Mouse (Mus musculus) lung, postnatal 4 days (tissue): ENCODE measurements around the gene Lbhd2.

Source experiments
- DNase-seq, 2 experiments: peaks; one replicate each; pipeline ENCODE4 v3.0.0; 2021

Gene Lbhd2

DNA sequence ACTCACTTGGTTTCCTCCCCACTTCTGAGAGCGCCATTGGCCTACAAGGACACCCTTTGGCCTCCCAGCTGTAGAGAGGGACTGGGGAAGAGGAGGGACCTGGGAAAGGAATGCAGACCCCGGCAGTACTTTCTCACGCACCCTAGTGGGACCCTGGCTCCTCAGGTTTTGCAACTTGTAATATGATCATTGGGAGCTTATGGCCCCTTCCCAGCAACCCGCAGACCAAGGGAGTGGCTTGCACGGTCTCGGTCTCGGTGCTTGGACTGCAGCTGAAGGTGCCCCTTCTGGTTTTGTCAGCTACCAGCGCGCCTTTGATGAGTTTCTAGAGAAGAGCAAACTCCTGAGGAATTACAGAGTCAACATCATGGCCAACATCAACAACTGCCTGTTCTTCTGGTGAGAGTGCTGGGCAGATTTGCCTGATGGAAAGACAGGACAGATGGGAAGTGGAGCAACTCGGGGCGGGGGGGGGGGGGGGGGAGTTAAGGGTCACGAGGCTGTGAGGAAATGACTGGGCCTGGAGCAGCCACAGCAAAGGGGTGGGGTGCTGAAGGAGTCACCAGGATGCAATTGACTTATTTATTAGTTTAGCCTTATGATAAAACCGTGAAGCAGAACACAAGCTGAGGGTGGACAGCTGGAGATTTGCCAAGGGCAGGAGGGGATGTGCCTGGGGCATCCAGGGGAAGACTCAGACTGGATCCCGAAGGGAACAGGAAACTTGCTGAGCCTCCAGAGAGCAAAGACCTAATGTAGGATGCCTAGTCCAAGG, 42.5 kb downstream of the Lbhd2 start:
- DNase-seq = peak; percentile 54 to 60

DNA sequence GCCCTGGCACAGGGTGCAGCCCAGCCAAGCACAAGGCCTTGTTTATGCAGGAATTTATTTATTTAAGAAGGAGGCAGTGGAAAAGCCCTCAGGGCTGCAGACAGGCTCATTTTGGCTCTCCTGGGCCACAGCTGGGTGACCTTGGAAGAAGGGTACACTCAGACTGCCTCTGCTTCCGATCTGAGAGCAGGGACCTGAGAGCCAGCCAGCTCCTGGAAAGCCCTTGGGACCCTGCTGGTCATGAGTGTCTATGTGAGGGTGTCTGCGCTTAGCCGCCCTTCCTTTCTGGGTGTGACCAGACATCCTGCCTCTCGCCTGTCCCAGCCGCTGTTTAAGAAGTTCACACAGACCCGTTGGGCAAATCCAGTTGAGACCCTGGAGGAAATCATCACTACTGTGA, 43.8 kb downstream of the Lbhd2 start:
- peak in 1 of 2 experiments; percentile 75 for DNase-seq

DNA sequence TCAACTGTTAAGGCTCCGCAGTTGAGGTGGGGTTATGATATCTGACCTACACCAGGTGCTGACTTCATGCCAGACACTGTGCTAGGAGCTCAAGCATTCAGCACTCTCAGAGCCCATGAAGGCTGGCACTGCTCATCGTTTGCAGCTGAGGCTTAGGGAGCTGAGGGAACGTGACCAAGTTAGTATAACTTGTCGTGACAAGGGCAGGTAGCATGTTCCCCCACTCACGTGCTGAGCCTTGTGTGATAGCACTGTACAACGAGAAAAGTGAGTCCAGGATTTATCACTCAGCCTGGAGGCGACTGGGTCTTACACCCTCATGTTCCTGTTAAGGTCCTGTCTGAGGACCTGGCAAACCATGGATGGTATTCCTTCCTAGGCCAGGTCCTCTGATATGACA, 45.0 kb downstream of the Lbhd2 start:
- no peak for DNase-seq

DNA sequence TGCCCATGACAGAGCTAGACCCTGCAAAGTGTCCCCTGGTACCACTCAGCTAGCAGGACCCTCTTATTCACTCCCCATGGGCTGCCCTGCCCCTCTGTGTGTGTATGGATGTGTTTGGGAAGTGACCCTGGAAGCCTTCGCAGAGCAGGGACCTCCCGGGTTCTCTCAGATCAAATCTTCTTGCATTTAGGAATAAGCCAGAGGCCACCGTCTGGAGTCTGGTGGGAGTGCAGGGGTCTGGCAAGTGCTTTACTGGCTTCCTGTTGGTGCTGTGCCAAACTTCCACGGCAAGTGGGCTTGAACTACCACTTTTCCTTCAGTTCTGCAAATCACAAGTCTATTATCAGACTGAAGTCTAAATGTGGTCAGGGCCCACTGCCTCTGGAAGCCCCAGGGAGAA, 47.4 kb downstream of the Lbhd2 start:
- peak in 1 of 2 experiments; percentile 60 for DNase-seq

DNA sequence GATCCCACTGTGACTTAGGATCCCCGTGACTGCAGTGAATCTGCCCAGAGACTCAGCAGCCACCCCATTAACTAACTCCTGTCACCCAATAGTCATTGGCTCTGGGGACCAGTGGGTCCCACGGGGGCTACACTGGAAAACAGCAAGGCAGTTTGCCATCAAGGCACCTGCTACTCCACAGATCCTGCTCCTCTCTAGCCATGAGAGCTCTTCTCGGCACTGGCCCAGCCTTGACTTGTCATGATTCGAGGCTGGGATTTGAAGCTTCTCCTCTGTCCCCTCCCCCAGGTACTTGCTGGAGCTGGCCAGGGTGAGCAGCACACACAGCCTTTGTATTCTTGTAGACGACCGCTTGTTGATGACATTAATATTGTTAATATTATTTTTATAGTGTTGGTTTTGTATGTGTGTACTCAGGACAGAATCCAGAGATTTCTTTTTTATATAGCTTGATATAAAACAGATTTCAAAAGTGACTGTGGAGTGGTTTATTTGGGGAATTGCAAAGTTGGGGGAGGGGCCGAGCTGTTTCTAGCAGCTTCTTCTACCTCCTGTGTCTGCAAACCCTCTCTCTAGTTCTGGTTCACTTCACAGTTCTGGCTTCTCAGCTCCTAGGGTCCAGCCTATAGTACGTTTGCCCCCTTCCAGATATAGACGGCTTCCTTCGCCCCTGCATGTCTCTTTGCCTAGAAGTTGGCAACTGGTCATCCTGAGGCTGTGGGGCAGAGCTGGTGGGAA, 48.1 kb downstream of the Lbhd2 start:
- DNase-seq = no peak

DNA sequence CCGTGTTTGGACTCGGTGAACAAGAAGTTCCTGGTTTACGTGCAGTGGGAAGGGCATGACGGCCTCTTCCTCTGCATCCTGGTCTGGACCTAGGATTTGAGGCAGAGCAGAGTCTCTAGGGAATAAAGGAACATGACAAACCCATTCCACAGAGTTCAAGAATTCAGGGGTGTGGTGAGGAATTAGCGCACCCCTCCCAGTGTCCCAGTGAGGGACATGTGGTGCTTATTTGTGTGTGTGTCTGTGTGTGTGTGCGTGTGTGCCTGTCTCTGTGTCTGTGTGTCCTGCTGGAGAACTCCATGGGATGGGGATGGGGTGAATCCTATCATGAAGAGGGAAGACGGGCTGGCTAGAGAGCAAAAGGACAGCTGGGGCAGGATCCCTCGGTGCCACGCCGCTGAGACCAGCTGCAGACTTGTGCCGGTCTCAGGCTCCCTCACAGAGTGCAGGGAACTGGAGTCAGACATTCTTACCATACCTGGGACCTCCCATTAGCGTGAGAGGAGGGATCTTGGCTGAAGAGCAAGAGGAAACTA, 48.8 kb downstream of the Lbhd2 start:
- no peak for DNase-seq

DNA sequence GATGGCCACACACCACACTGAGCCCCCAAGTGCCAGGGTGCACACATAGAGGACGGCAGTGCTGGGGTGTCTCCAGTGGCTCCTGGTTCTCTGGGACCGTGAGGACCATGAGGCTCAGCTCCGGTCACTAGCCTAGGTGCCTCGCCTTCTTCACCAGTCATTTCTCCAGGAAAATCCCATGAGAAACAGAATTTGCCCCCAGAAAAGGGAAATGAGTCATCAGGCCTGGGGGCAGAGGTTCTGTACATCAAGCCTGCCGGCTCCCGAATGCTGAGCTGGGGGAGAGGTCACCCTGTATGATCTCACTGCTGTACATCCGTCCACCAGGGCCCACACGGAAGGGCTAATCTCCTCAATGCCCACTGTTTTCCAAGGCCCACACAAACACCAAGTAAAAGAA, 49.3 kb downstream of the Lbhd2 start:
- DNase-seq = no peak

DNA sequence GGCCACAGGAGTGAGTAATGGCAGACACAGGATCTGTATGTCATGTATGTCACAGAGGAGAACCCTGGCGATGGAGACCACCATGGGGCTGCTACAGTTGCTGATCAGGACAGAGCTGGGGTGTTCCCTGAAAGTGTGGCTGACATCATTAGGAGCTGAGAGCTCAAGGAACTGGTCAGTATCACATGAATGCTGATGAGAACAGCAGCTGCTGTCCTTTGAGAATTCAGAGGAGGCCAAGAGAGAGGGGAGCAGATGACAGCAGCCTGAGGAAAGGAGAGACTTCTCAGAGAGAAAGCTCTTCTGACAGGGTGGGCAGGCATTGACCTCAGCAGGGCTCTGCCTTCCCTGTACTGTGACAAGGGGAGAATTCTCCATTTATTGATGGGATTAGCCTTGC, 51.1 kb downstream of the Lbhd2 start:
- no peak for DNase-seq
